Mouse (Mus musculus) kidney, adult 2 months (tissue): ENCODE measurements around the gene Lyzl4. TPM values are rescaled to one million over a fixed set of nuclear protein-coding genes. Genes with fewer than 3 reads are reported as not detected.

ENCODE experiments used
- DNase-seq: peaks from one replicate; pipeline ENCODE4 v3.0.0; 2021
- H3K27ac ChIP-seq: fragments of 200-500 bp; 2 replicates; pipeline ENCODE4 v1.5.1; 2012; ENCODE audit warnings: low read depth, low read length, control low read depth, inconsistent platforms; ENCODE audit not compliant: insufficient read depth
- H3K27me3 ChIP-seq: fragments of 200-500 bp; replicated peaks from 2 replicates; pipeline ENCODE4 v1.6.1; 2012; ENCODE audit warnings: mild to moderate bottlenecking, moderate library complexity, low read length, inconsistent platforms; ENCODE audit not compliant: control insufficient read depth, insufficient read depth
- H3K36me3 ChIP-seq: fragments of 200-500 bp; 2 replicates; pipeline ENCODE4 v1.6.1; 2012; ENCODE audit warnings: mild to moderate bottlenecking, moderate library complexity, low read length, inconsistent platforms; ENCODE audit not compliant: control insufficient read depth, insufficient read depth
- H3K4me1 ChIP-seq: fragments of 200-500 bp; 2 replicates; pipeline ENCODE4 v1.6.1; 2011; ENCODE audit warnings: low read length; ENCODE audit not compliant: control insufficient read depth, insufficient read depth
- H3K4me3 ChIP-seq: fragments of 200-500 bp; 2 replicates; pipeline ENCODE4 v1.5.1; 2011; ENCODE audit warnings: mild to moderate bottlenecking, low read depth, low read length, control low read depth; ENCODE audit not compliant: insufficient read depth
- CTCF ChIP-seq: fragments of 200-500 bp; conservative IDR thresholded peaks from 2 replicates; pipeline ENCODE4 v1.5.1; 2011; ENCODE audit warnings: low read depth, mild to moderate bottlenecking, control low read depth, low read length, moderate library complexity, mixed read lengths; ENCODE audit not compliant: insufficient read depth, insufficient read length
- POLR2A ChIP-seq: fragments of 200-500 bp; IDR thresholded peaks from one replicate; pipeline ENCODE4 v1.6.1; 2011; ENCODE audit warnings: low read depth, low read length, control low read depth
- WGBS: fragments of 180-500 bp; shearing (Covaris S2); methylation state at CpG from one replicate; pipeline ENCODE4 v1.1.7; 2018; 5-methylcytosine and 5-hydroxymethylcytosine counted together
- polyA plus RNA-seq: library from polyadenylated mRNA; depleted of rRNA; stranded (reverse); fragments of >200 nt; gene quantifications from 2 replicates; pipeline ENCODE4 v1.2.3, GENCODE M21; 2012

Lyzl4 gene
- polyA plus RNA-seq, 1 experiment, result 0.11 TPM

DNA sequence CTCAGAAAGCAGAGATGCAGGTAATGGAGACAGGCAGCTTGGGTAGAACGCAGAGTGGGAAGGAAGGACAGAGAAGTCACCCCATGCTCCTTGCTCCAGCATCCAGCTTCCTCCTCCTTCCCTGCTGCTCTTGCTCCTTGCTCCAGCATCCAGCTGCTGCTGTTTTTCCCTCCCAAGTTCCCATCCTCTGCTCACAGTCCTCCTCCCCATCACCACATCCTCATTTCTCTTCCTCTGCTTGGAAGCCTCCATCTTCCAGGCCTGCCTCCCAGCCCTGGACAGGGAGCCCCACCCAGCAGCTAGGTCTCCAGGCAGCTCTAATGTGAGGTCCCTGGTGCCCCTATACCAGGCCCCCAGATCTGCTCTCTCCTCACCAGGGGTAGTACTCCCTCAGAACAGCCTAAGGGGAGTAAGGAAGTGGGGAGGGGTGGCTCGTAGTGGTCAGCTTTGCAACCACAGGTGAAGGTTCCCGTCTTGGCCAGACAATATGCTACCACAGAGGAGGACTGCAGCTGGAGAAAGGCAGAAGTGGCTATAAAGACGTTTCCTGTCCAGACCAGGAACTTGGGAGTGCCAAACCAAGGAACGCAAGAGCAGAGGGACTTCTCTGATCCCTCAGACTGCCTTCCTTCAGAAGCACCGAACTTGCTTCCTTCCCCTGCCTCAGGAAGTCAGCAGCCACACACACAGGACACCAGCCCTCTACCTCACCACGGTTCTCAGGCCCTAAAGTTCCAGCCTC, 5.9 kb downstream of the Lyzl4 start:
- Histone ChIP-seq H3K36me3 (no peaks in the 10 kb centered on the region), H3K27me3 (no peaks in the 10 kb centered on the region), H3K4me3 (no peak overlapping the region), H3K4me1 (no peaks in the 10 kb centered on the region), H3K27ac (no peak overlapping the region)
- peak; percentile 14 for DNase-seq
- TF ChIP-seq POLR2A, result no peak
- no peak for TF ChIP-seq CTCF
- 48% methylated on average over 7 of the region's 7 CpGs for WGBS

DNA sequence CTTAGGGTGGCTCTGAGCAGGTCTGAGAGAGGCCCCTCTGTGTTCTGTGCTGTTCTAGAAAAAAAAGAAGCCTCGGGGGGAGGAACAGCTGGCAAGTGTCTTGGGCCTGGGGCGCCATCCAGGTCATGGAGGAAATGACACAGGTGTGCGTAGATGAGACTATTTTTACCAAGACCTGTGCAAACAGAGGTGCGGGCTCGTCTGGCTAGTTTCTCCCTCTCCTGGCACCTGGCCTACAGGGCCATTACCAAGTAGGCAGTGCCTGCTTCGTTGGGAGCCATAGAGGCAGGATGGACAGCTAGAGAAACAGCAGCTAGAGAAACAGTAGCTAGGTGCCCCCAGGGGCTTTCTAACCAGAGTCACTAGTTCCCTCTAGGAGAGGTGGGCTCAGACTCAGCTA, 8.6 kb downstream of the Lyzl4 start:
- no peak for DNase-seq
- Histone ChIP-seq H3K27ac (no peak overlapping the region), H3K4me1 (no peaks in the 10 kb centered on the region), H3K36me3 (no peaks in the 10 kb centered on the region), H3K27me3 (no peaks in the 10 kb centered on the region), H3K4me3 (no peak overlapping the region)
- TF ChIP-seq POLR2A, result no peak
- no peak for TF ChIP-seq CTCF
- 77% methylated on average over 6 of the region's 6 CpGs for WGBS

DNA sequence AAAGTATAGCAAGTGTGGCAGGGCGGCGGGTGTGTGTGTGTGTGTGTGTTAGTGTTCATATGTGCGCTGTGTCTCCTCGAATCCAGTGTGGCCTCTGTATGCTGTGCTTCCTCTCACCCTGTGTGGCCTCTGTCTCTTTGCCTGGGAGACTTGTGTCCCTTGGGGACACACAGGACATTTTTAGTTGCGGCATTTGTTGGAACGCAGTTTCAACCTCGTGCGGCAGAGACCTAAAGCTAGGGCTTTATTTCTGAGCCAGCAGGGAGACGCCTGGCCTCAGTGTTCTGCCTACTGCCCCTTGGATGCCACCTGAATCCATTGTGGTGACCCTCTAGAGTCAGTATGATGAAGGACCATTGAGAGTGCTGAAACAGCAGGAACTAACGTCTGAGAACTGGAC, 9.0 kb downstream of the Lyzl4 start:
- Histone ChIP-seq H3K4me1 (no peaks in the 10 kb centered on the region), H3K27me3 (no peaks in the 10 kb centered on the region), H3K27ac (no peak overlapping the region), H3K4me3 (no peak overlapping the region), H3K36me3 (no peaks in the 10 kb centered on the region)
- TF ChIP-seq POLR2A, result no peak
- no peak for TF ChIP-seq CTCF
- 86% methylated on average over 10 of the region's 10 CpGs for WGBS
- DNase-seq, result no peak

DNA sequence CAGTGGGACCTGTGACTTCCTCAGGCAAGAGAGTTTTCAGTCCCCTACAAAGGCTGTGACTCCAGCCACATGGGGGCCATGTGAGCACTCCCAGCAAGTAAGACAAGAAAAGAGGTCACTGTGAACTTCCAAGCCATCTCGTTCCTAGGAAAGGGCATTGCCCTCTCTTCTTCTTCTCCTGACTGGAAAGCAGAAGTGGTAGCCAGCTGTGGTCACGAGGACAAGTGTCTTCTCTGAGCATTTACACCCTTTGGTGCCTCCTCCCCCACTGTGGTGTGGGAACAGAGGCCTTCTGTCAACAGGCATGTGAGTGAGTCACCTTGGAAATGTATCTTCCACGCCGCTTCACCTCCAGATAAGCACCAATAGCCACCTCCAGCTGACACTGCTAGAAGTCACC, 9.9 kb downstream of the Lyzl4 start:
- Histone ChIP-seq H3K27me3 (no peaks in the 10 kb centered on the region), H3K36me3 (no peaks in the 10 kb centered on the region), H3K4me1 (no peaks in the 10 kb centered on the region), H3K27ac (no peak overlapping the region), H3K4me3 (no peak overlapping the region)
- WGBS, result 66% methylated on average over 4 of the region's 4 CpGs
- DNase-seq, result peak; percentile 8
- TF ChIP-seq POLR2A, result no peak
- TF ChIP-seq CTCF, result no peak

DNA sequence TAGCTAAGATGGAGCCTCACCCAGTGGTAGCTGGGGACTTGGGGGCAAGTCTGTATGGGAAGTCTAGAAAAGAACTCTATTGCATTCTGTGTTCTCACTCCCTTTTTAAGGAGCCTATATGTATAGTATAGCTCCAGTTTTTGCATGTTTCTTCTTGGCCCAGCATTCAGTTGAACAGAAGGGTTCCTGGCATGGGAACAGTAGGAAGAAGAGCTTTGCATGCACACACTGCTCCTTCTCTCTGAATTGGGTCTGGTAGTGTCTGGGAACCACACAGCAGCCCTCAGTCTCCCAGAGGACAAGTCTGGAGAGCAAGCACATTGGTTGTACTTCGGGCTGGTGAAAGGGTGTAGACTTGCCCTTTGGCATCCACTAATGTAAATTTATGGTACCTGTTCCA, 11.3 kb downstream of the Lyzl4 start:
- no peaks in the 10 kb centered on the region for H3K27me3 ChIP-seq
- 59% methylated on average over 1 of the region's 1 CpGs for WGBS
- TF ChIP-seq CTCF, result no peak
- TF ChIP-seq POLR2A, result no peak
- H3K27ac ChIP-seq, result no peak overlapping the region
- H3K4me1 ChIP-seq, result no peaks in the 10 kb centered on the region
- no peak overlapping the region for H3K4me3 ChIP-seq
- no peak for DNase-seq
- H3K36me3 ChIP-seq, result no peaks in the 10 kb centered on the region

DNA sequence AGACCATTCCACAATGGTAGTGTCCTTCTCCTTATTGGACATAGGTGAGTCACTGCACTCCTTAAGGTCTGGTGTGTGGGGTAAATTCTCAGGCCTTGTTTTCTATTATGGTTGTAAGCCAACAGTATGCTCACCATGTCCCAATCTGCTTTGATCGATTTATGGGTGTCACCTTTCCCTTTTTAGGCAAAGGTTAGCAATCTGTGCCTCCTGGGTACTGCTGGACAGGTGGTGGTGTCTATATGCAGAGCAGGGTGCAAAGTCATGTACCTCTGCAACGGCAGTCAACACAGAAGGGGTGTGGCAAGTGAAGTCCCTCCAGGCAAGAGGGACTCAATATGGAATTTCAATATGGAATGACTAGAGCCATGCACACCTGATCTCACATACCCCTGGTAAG, 17.0 kb downstream of the Lyzl4 start:
- H3K27ac ChIP-seq, result no peak overlapping the region
- WGBS, result 80% methylated on average over 2 of the region's 2 CpGs
- no peaks in the 10 kb centered on the region for H3K27me3 ChIP-seq
- H3K4me1 ChIP-seq, result no peaks in the 10 kb centered on the region
- DNase-seq, result no peak
- no peak for TF ChIP-seq CTCF
- TF ChIP-seq POLR2A, result no peak
- no peak overlapping the region for H3K4me3 ChIP-seq
- H3K36me3 ChIP-seq, result no peaks in the 10 kb centered on the region

DNA sequence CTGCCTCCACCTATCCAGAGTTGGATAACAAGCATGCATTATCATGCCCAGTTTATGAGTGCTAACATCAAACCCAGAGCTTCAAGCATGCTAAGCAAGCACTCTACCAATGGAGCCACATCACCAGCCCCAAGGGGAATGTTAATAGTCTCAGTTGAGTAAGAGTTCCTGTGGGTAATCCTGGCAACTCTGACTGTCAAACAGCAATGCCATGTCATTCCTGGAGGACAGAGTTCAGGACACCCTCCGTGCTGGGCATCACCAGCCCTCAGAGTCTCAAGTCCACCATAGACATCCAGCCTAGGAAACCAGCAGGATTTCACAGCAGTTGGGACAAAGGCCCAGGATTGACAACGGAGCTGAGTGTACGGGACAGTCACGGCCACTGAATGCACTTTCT, 18.7 kb downstream of the Lyzl4 start:
- Histone ChIP-seq H3K4me1 (no peaks in the 10 kb centered on the region), H3K27ac (no peak overlapping the region), H3K4me3 (no peak overlapping the region), H3K27me3 (no peaks in the 10 kb centered on the region), H3K36me3 (no peaks in the 10 kb centered on the region)
- no peak for TF ChIP-seq CTCF
- TF ChIP-seq POLR2A, result no peak
- 90% methylated on average over 4 of the region's 4 CpGs for WGBS
- no peak for DNase-seq

DNA sequence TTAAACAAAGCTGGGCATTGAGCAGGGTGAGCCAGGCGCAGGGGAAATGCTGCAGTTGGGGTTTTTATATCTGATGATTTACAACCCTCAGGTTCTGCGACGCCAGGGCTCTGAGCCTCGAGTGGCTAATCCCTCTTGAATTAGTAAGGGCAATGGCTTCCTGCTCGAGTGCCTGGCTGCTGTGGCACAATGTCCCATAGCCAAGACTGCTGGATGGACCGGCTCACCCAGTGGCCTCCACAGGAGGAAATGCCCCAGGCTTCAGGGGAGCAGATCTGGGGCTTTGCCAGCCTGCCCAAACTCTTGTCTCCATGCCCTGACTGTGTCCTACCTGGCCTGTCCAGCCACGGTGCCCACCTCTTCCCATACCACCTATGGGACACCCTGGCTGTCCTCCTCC, 22.5 kb downstream of the Lyzl4 start:
- Histone ChIP-seq H3K27ac (no peak overlapping the region), H3K27me3 (no peaks in the 10 kb centered on the region), H3K4me1 (no peaks in the 10 kb centered on the region), H3K4me3 (no peak overlapping the region), H3K36me3 (no peaks in the 10 kb centered on the region)
- WGBS, result 20% methylated on average over 7 of the region's 7 CpGs
- DNase-seq, result no peak
- TF ChIP-seq POLR2A (no peak), CTCF (no peak)
